Mouse (Mus musculus) heart, adult 18-20 months (tissue): ENCODE measurements at regions not wholly inside any gene's neighbourhood (a gene's known extent, or its start where the extent isn't known, plus 50 kb on each side); places are given as distances from the start of the nearest gene placed in this dataset.

ENCODE experiments used
- microRNA-seq, 2 experiments: library from miRNA; unstranded; fragments of <30 nt; microRNA quantifications; one replicate each; pipeline ENCODE4 v1.2.0; 2022

Small RNA genes in the stretch of these regions (microRNA-seq; reads per million reads assigned to microRNA genes)
- gene Mir6368 = 0 reads per million in 2 experiments
